Mouse (Mus musculus): ENCODE measurements at regions not wholly inside any gene's neighbourhood (a gene's known extent, or its start where the extent isn't known, plus 50 kb on each side); places are given as distances from the start of the nearest gene placed in this dataset.
"Not testable (repeated sequence)": the region's sequence is repeated elsewhere in the genome, so short reads cannot be mapped to it uniquely, and the experiment has no call there.

GRCm38 (mm10) chr12:23325756-23326155 is 454.3 kb downstream of the Gm10330 start:
- not testable (repeated sequence) for DNase-seq

- peak; percentile 37 for DNase-seq
These were observed 464.9 kb downstream of the Gm10330 start for GRCm38 (mm10) chr12:23315186-23315585.

All from adrenal gland, postnatal 14 days (tissue).